Mouse (Mus musculus): Measurements from ENCODE around the gene Mapkapk5.

The Mapkapk5 gene

GRCm38 (mm10) chr5:121545793-121546529, at the start of gene Mapkapk5:
TSS of gene Mapkapk5 (minus strand) at chr5:121545905.
- peak; percentile 89 to 96 for DNase-seq (ENCODE audit: low spot score in 2 of 2)

GRCm38 (mm10) chr5:121594714-121595313, 49.1 kb upstream of the Mapkapk5 start:
- DNase-seq (ENCODE audit: low spot score in 2 of 2): no peak

- peak; percentile 32 to 71 for DNase-seq (ENCODE audit: low spot score in 2 of 2)
These were observed 48.0 kb upstream of the Mapkapk5 start, which contains the start of gene Aldh2 for GRCm38 (mm10) chr5:121593451-121594401. TSS of gene Aldh2 (minus strand) at chr5:121593824.

GRCm38 (mm10) chr5:121592816-121593407, 47.2 kb upstream of the Mapkapk5 start:
- DNase-seq (ENCODE audit: low spot score in 2 of 2): no peak

- no peak for DNase-seq (ENCODE audit: low spot score in 2 of 2)
These were observed 46.5 kb upstream of the Mapkapk5 start for GRCm38 (mm10) chr5:121592064-121592815.

GRCm38 (mm10) chr5:121591417-121592063, 45.8 kb upstream of the Mapkapk5 start:
- DNase-seq (ENCODE audit: low spot score in 2 of 2): no peak

- DNase-seq (ENCODE audit: low spot score in 2 of 2): no peak
These were observed 44.2 kb upstream of the Mapkapk5 start for GRCm38 (mm10) chr5:121589928-121590327.

GRCm38 (mm10) chr5:121586400-121587039, 40.8 kb upstream of the Mapkapk5 start:
- peak; percentile 55 to 81 for DNase-seq (ENCODE audit: low spot score in 2 of 2)

GRCm38 (mm10) chr5:121585699-121586098, 40.0 kb upstream of the Mapkapk5 start:
- no peak for DNase-seq (ENCODE audit: low spot score in 2 of 2)

- no peak for DNase-seq (ENCODE audit: low spot score in 2 of 2)
These were observed 39.3 kb upstream of the Mapkapk5 start for GRCm38 (mm10) chr5:121585005-121585404.

GRCm38 (mm10) chr5:121583765-121584501, 38.2 kb upstream of the Mapkapk5 start:
- DNase-seq (ENCODE audit: low spot score in 2 of 2): peak; percentile 38 to 72

- DNase-seq (ENCODE audit: low spot score in 2 of 2): no peak
These were observed 36.2 kb upstream of the Mapkapk5 start for GRCm38 (mm10) chr5:121581945-121582344.

GRCm38 (mm10) chr5:121576927-121577488, 31.3 kb upstream of the Mapkapk5 start:
- no peak for DNase-seq (ENCODE audit: low spot score in 2 of 2)

GRCm38 (mm10) chr5:121575867-121576266, 30.2 kb upstream of the Mapkapk5 start:
- no peak for DNase-seq (ENCODE audit: low spot score in 2 of 2)

- DNase-seq (ENCODE audit: low spot score in 2 of 2): no peak
These were observed 28.4 kb upstream of the Mapkapk5 start for GRCm38 (mm10) chr5:121574145-121574544.

GRCm38 (mm10) chr5:121570787-121571186, 25.1 kb upstream of the Mapkapk5 start:
- DNase-seq (ENCODE audit: low spot score in 2 of 2): no peak

- DNase-seq (ENCODE audit: low spot score in 2 of 2): no peak
These were observed 24.2 kb upstream of the Mapkapk5 start for GRCm38 (mm10) chr5:121569881-121570420.

GRCm38 (mm10) chr5:121566035-121566681, 20.5 kb upstream of the Mapkapk5 start:
- DNase-seq (ENCODE audit: low spot score in 2 of 2): no peak

Measured in left cerebral cortex, adult 9 months (tissue).